Mouse (Mus musculus): Measurements from ENCODE around the gene Slain2. TPM values are rescaled to one million over a fixed set of nuclear protein-coding genes. Genes with fewer than 3 reads are reported as not detected.

Slain2 gene
- 100 to 1,000 TPM; 149 to 186 TPM for total RNA-seq (2021)
- polyA plus RNA-seq (2012; rRNA removed): 53.7 and 84.5 TPM in 2 replicates
- long read RNA-seq, full-length matches to known transcripts: 160 of 221 reads
- long read RNA-seq, partial matches to known transcripts: 6 of 221 reads
- long read RNA-seq, other reads (novel, unspliced or antisense): 55 of 221 reads

GRCm38 (mm10) chr5:72913648-72914557 lies at the start of gene Slain2:
Gene Slain2, plus strand, starts transcription at chr5:72914304.
- H3K4me1 ChIP-seq (ENCODE audit: control insufficient read depth, insufficient read depth, low read length): peaks cover 4% of the 10 kb centered on the region
- intact Hi-C loops (cut with DNase I): loop anchor here (2.0 to 10.0 kb wide), 3 partner anchors 17 to 571 kb away; partner anchors contain the start of genes Dcun1d4 and Fryl
- DNase-seq: peak; percentile 99 to 100
- under 1% methylated on average over 83 of the region's 83 CpGs for WGBS
- peak within 1 kb of the TSS; percentile 97 for H3K4me3 ChIP-seq
- peaks cover 7% of the 10 kb centered on the region for H3K79me2 ChIP-seq (replicated peaks; ENCODE audit: control insufficient read depth, insufficient read depth, low read length)
- H3K36me3 ChIP-seq (ENCODE audit: control insufficient read depth, insufficient read depth, low read length): peaks cover 10% of the 10 kb centered on the region
- peak within 1 kb of the TSS; percentile 96 for H3K27ac ChIP-seq
- peak; percentile 62 for TF ChIP-seq POLR2A (IDR thresholded peaks at IDR 0.05; ENCODE audit: insufficient read depth, low read depth, low read length)
- peak; percentile 49 for TF ChIP-seq EP300 (IDR thresholded peaks at IDR 0.05; ENCODE audit: insufficient read depth, low read depth, low read length)
- peak; percentile 87 for TF ChIP-seq CTCF (IDR thresholded peaks at IDR 0.05)
- no peaks in the 10 kb centered on the region for H3K27me3 ChIP-seq (ENCODE audit: control insufficient read depth, insufficient read depth, low read length)
- peak within 1 kb of the TSS; percentile 99 for H3K9ac ChIP-seq (ENCODE audit: low read depth, low read length)

GRCm38 (mm10) chr5:72864654-72865178 lies 49.4 kb upstream of the Slain2 start:
- no peaks in the 10 kb centered on the region; the same call in 1 of the 2 replicates for H3K36me3 ChIP-seq (ENCODE audit: control insufficient read depth, insufficient read depth, low read length)
- H3K9ac ChIP-seq (ENCODE audit: low read depth, low read length): no peak overlapping the region
- H3K27me3 ChIP-seq (ENCODE audit: control insufficient read depth, insufficient read depth, low read length): no peaks in the 10 kb centered on the region
- TF ChIP-seq CTCF (IDR thresholded peaks at IDR 0.05) (no peak), EP300 (IDR thresholded peaks at IDR 0.05; ENCODE audit: insufficient read depth, low read depth, low read length) (no peak), POLR2A (IDR thresholded peaks at IDR 0.05; ENCODE audit: insufficient read depth, low read depth, low read length) (no peak)
- intact Hi-C loops (cut with DNase I): loop anchor here (5.0 to 10.0 kb wide), 2 partner anchors 67 to 100 kb away; no protein-coding TSS in a partner anchor
- H3K4me3 ChIP-seq: no peak overlapping the region
- no peaks in the 10 kb centered on the region for H3K79me2 ChIP-seq (replicated peaks; ENCODE audit: control insufficient read depth, insufficient read depth, low read length)
- no peak for DNase-seq
- peaks cover 3% of the 10 kb centered on the region for H3K4me1 ChIP-seq (ENCODE audit: control insufficient read depth, insufficient read depth, low read length)
- H3K27ac ChIP-seq: no peak overlapping the region
- 81% methylated on average over 3 of the region's 3 CpGs for WGBS

GRCm38 (mm10) chr5:72866260-72866905 lies 47.7 kb upstream of the Slain2 start:
- WGBS: 68% methylated on average over 6 of the region's 6 CpGs
- no peak for TF ChIP-seq EP300 (IDR thresholded peaks at IDR 0.05; ENCODE audit: insufficient read depth, low read depth, low read length)
- no peak for TF ChIP-seq CTCF (IDR thresholded peaks at IDR 0.05)
- no peak for TF ChIP-seq POLR2A (IDR thresholded peaks at IDR 0.05; ENCODE audit: insufficient read depth, low read depth, low read length)
- Histone ChIP-seq H3K27ac (no peak overlapping the region), H3K27me3 (ENCODE audit: control insufficient read depth, insufficient read depth, low read length) (no peaks in the 10 kb centered on the region), H3K36me3 (ENCODE audit: control insufficient read depth, insufficient read depth, low read length) (no peaks in the 10 kb centered on the region; the same call in 1 of the 2 replicates), H3K4me3 (no peak overlapping the region), H3K4me1 (ENCODE audit: control insufficient read depth, insufficient read depth, low read length) (peaks cover 3% of the 10 kb centered on the region), H3K79me2 (replicated peaks; ENCODE audit: control insufficient read depth, insufficient read depth, low read length) (no peaks in the 10 kb centered on the region), H3K9ac (ENCODE audit: low read depth, low read length) (no peak overlapping the region)
- intact Hi-C loops (cut with DNase I): loop anchor here (5.0 to 10.0 kb wide), 2 partner anchors 69 to 102 kb away; no protein-coding TSS in a partner anchor
- no peak for DNase-seq

GRCm38 (mm10) chr5:72867036-72867672 lies 47.0 kb upstream of the Slain2 start:
- Histone ChIP-seq H3K27me3 (ENCODE audit: control insufficient read depth, insufficient read depth, low read length) (no peaks in the 10 kb centered on the region), H3K4me1 (ENCODE audit: control insufficient read depth, insufficient read depth, low read length) (peaks cover 3% of the 10 kb centered on the region), H3K27ac (peak overlapping the region; percentile 80), H3K4me3 (peak overlapping the region; percentile 66), H3K36me3 (ENCODE audit: control insufficient read depth, insufficient read depth, low read length) (no peaks in the 10 kb centered on the region; the same call in 1 of the 2 replicates), H3K79me2 (replicated peaks; ENCODE audit: control insufficient read depth, insufficient read depth, low read length) (no peaks in the 10 kb centered on the region), H3K9ac (ENCODE audit: low read depth, low read length) (peak overlapping the region; percentile 33; the same call in 1 of the 2 replicates)
- TF ChIP-seq CTCF (IDR thresholded peaks at IDR 0.05) (no peak), EP300 (IDR thresholded peaks at IDR 0.05; ENCODE audit: insufficient read depth, low read depth, low read length) (no peak), POLR2A (IDR thresholded peaks at IDR 0.05; ENCODE audit: insufficient read depth, low read depth, low read length) (no peak)
- WGBS: 38% methylated on average over 16 of the region's 16 CpGs
- DNase-seq: peak in 1 of 2 experiments; percentile 20
- intact Hi-C loops (cut with DNase I): loop anchor here (5.0 to 10.0 kb wide), 2 partner anchors 70 to 102 kb away; no protein-coding TSS in a partner anchor
